Mouse (Mus musculus) lung, embryonic 15.5 days (tissue): ENCODE results near the gene Epm2aip1. TPM values are rescaled to one million over a fixed set of nuclear protein-coding genes. Genes with fewer than 3 reads are reported as not detected.

Source experiments
- ATAC-seq: fragments of 200-750 bp; cut with Nextera tagmentation; 2 replicates; pipeline ENCODE4 v1.8.0; 2017; ENCODE audit warnings: moderate number of reproducible peaks, borderline replicate concordance; ENCODE audit not compliant: low FRiP score, low TSS enrichment; ENCODE audit errors: extremely low read depth
- H3K27ac ChIP-seq: fragments of 300-500 bp; sonication (generic); 2 replicates; pipeline ENCODE4 v1.5.1; 2015; ENCODE audit warnings: moderate library complexity, mild to moderate bottlenecking, inconsistent platforms
- H3K27me3 ChIP-seq: fragments of 300-500 bp; sonication (generic); 2 replicates; pipeline ENCODE4 v1.6.1; 2015; ENCODE audit warnings: inconsistent platforms
- H3K36me3 ChIP-seq: fragments of 300-500 bp; sonication (generic); 2 replicates; pipeline ENCODE4 v1.6.1; 2015; ENCODE audit warnings: inconsistent platforms
- H3K4me1 ChIP-seq: fragments of 300-500 bp; sonication (generic); 2 replicates; pipeline ENCODE4 v1.6.1; 2015; ENCODE audit warnings: inconsistent platforms
- H3K4me2 ChIP-seq: fragments of 300-500 bp; sonication (generic); 2 replicates; pipeline ENCODE4 v1.6.1; 2015; ENCODE audit warnings: inconsistent platforms, mild to moderate bottlenecking, moderate library complexity
- H3K4me3 ChIP-seq: fragments of 300-500 bp; sonication (generic); 2 replicates; pipeline ENCODE4 v1.5.1; 2015; ENCODE audit warnings: mild to moderate bottlenecking, inconsistent platforms
- H3K9ac ChIP-seq: fragments of 300-500 bp; sonication (generic); 2 replicates; pipeline ENCODE4 v1.6.1; 2015; ENCODE audit warnings: inconsistent platforms
- H3K9me3 ChIP-seq: fragments of 300-500 bp; sonication (generic); 2 replicates; pipeline ENCODE4 v1.6.1; 2016; ENCODE audit warnings: inconsistent platforms
- WGBS: fragments of 180-500 bp; shearing (Covaris S2); methylation state at CpG from one replicate; pipeline ENCODE4 v1.1.7; 2015; 5-methylcytosine and 5-hydroxymethylcytosine counted together
- polyA plus RNA-seq: library from polyadenylated mRNA; unstranded; fragments of >200 nt; fragmentation: Nextera tagmentation; extraction: Ambion mirVana; gene quantifications from 2 replicates; pipeline ENCODE4 v1.2.1, GENCODE M21; 2015

Gene Epm2aip1
- polyA plus RNA-seq, result 22.4 and 24.6 TPM in 2 replicates

GRCm38 (mm10) chr9:111271434-111272160 lies at the start of gene Epm2aip1, which contains the start of gene Mlh1:
TSS of gene Epm2aip1 (plus strand) at chr9:111271929.
TSS of gene Mlh1 (minus strand) at chr9:111271791.
- no peaks in the 10 kb centered on the region for H3K9me3 ChIP-seq
- H3K27ac ChIP-seq, result peak within 1 kb of the TSS; percentile 95
- peaks cover 40% of the 10 kb centered on the region for H3K4me1 ChIP-seq
- under 1% methylated on average over 64 of the region's 64 CpGs for WGBS
- peaks cover 18% of the 10 kb centered on the region for H3K36me3 ChIP-seq
- peak within 1 kb of the TSS; percentile 86 for H3K9ac ChIP-seq
- H3K4me2 ChIP-seq, result peak within 1 kb of the TSS; percentile 65
- peak; percentile 99 for ATAC-seq
- peak within 1 kb of the TSS; percentile 79 for H3K4me3 ChIP-seq
- H3K27me3 ChIP-seq, result no peaks in the 10 kb centered on the region

- no peaks in the 10 kb centered on the region for H3K9me3 ChIP-seq
- H3K4me3 ChIP-seq, result no peak overlapping the region
- no peaks in the 10 kb centered on the region for H3K4me1 ChIP-seq
- H3K9ac ChIP-seq, result no peak overlapping the region
- no peak for ATAC-seq
- no peak overlapping the region for H3K4me2 ChIP-seq
- WGBS, result 89% methylated on average over 5 of the region's 5 CpGs
- peaks cover 58% of the 10 kb centered on the region for H3K36me3 ChIP-seq
- no peaks in the 10 kb centered on the region for H3K27me3 ChIP-seq
- H3K27ac ChIP-seq, result no peak overlapping the region
These were observed 48.3 kb upstream of the Epm2aip1 start for GRCm38 (mm10) chr9:111223406-111223805.

- WGBS, result 66% methylated on average over 5 of the region's 5 CpGs
- H3K4me1 ChIP-seq, result no peaks in the 10 kb centered on the region
- no peaks in the 10 kb centered on the region for H3K9me3 ChIP-seq
- H3K4me3 ChIP-seq, result no peak overlapping the region
- peaks cover 63% of the 10 kb centered on the region for H3K36me3 ChIP-seq
- H3K9ac ChIP-seq, result no peak overlapping the region
- no peak for ATAC-seq
- H3K4me2 ChIP-seq, result no peak overlapping the region
- H3K27me3 ChIP-seq, result no peaks in the 10 kb centered on the region
- no peak overlapping the region for H3K27ac ChIP-seq
These were observed 43.3 kb upstream of the Epm2aip1 start for GRCm38 (mm10) chr9:111228446-111228845.

- H3K4me1 ChIP-seq, result no peaks in the 10 kb centered on the region
- H3K9ac ChIP-seq, result no peak overlapping the region
- WGBS, result 85% methylated on average over 9 of the region's 9 CpGs
- H3K4me2 ChIP-seq, result no peak overlapping the region
- peaks cover 67% of the 10 kb centered on the region for H3K36me3 ChIP-seq
- H3K4me3 ChIP-seq, result no peak overlapping the region
- no peaks in the 10 kb centered on the region for H3K9me3 ChIP-seq
- H3K27me3 ChIP-seq, result no peaks in the 10 kb centered on the region
- no peak for ATAC-seq
- no peak overlapping the region for H3K27ac ChIP-seq
These were observed 37.0 kb upstream of the Epm2aip1 start for GRCm38 (mm10) chr9:111234701-111235100.

GRCm38 (mm10) chr9:111237726-111238125 lies 34.0 kb upstream of the Epm2aip1 start:
- no peak overlapping the region for H3K4me3 ChIP-seq
- H3K4me1 ChIP-seq, result no peaks in the 10 kb centered on the region
- no peaks in the 10 kb centered on the region for H3K27me3 ChIP-seq
- ATAC-seq, result no peak
- no peaks in the 10 kb centered on the region for H3K9me3 ChIP-seq
- H3K4me2 ChIP-seq, result no peak overlapping the region
- H3K9ac ChIP-seq, result no peak overlapping the region
- H3K36me3 ChIP-seq, result peaks cover 73% of the 10 kb centered on the region
- no peak overlapping the region for H3K27ac ChIP-seq

GRCm38 (mm10) chr9:111239821-111240220 lies 31.9 kb upstream of the Epm2aip1 start:
- H3K27me3 ChIP-seq, result no peaks in the 10 kb centered on the region

GRCm38 (mm10) chr9:111243384-111243783 lies 28.3 kb upstream of the Epm2aip1 start:
- H3K36me3 ChIP-seq, result peaks cover 55% of the 10 kb centered on the region
- H3K27me3 ChIP-seq, result no peaks in the 10 kb centered on the region
- no peaks in the 10 kb centered on the region for H3K9me3 ChIP-seq
- H3K4me3 ChIP-seq, result no peak overlapping the region
- no peak overlapping the region for H3K4me2 ChIP-seq
- H3K9ac ChIP-seq, result no peak overlapping the region
- 91% methylated on average over 6 of the region's 6 CpGs for WGBS
- ATAC-seq, result no peak
- H3K27ac ChIP-seq, result no peak overlapping the region
- no peaks in the 10 kb centered on the region for H3K4me1 ChIP-seq

More at GRCm38 (mm10) chr9:111239821-111240220, 31.9 kb upstream of the Epm2aip1 start:
- no peaks in the 10 kb centered on the region for H3K9me3 ChIP-seq
- H3K4me2 ChIP-seq, result no peak overlapping the region
- no peak overlapping the region for H3K9ac ChIP-seq
- ATAC-seq, result no peak
- no peak overlapping the region for H3K4me3 ChIP-seq
- WGBS, result 83% methylated on average over 4 of the region's 4 CpGs
- no peaks in the 10 kb centered on the region for H3K4me1 ChIP-seq
- H3K27ac ChIP-seq, result no peak overlapping the region
- H3K36me3 ChIP-seq, result peaks cover 63% of the 10 kb centered on the region

GRCm38 (mm10) chr9:111245546-111245945 lies 26.2 kb upstream of the Epm2aip1 start:
- Histone ChIP-seq H3K27ac (no peak overlapping the region), H3K4me2 (no peak overlapping the region), H3K9ac (no peak overlapping the region), H3K4me3 (no peak overlapping the region), H3K4me1 (no peaks in the 10 kb centered on the region), H3K9me3 (no peaks in the 10 kb centered on the region), H3K36me3 (peaks cover 54% of the 10 kb centered on the region), H3K27me3 (no peaks in the 10 kb centered on the region)
- ATAC-seq, result no peak
- 72% methylated on average over 6 of the region's 6 CpGs for WGBS

GRCm38 (mm10) chr9:111247682-111248246 lies 24.0 kb upstream of the Epm2aip1 start:
- Histone ChIP-seq H3K36me3 (peaks cover 61% of the 10 kb centered on the region), H3K27me3 (no peaks in the 10 kb centered on the region), H3K4me2 (no peak overlapping the region), H3K9ac (no peak overlapping the region), H3K9me3 (no peaks in the 10 kb centered on the region), H3K4me3 (no peak overlapping the region), H3K27ac (no peak overlapping the region), H3K4me1 (no peaks in the 10 kb centered on the region)
- ATAC-seq, result no peak
- 72% methylated on average over 3 of the region's 3 CpGs for WGBS

- no peaks in the 10 kb centered on the region for H3K27me3 ChIP-seq
- no peak overlapping the region for H3K4me2 ChIP-seq
- ATAC-seq, result no peak
- no peaks in the 10 kb centered on the region for H3K9me3 ChIP-seq
- no peak overlapping the region for H3K4me3 ChIP-seq
- H3K36me3 ChIP-seq, result peaks cover 76% of the 10 kb centered on the region
- 50% methylated on average over 7 of the region's 7 CpGs for WGBS
- H3K27ac ChIP-seq, result no peak overlapping the region
- no peaks in the 10 kb centered on the region for H3K4me1 ChIP-seq
- H3K9ac ChIP-seq, result no peak overlapping the region
These were observed 19.4 kb upstream of the Epm2aip1 start for GRCm38 (mm10) chr9:111252161-111252869.

- 35% methylated on average over 1 of the region's 1 CpGs for WGBS
- Histone ChIP-seq H3K9ac (no peak overlapping the region), H3K36me3 (peaks cover 50% of the 10 kb centered on the region), H3K27ac (no peak overlapping the region), H3K4me3 (no peak overlapping the region), H3K27me3 (no peaks in the 10 kb centered on the region), H3K9me3 (no peaks in the 10 kb centered on the region), H3K4me2 (no peak overlapping the region), H3K4me1 (no peaks in the 10 kb centered on the region)
- no peak for ATAC-seq
These were observed 11.3 kb upstream of the Epm2aip1 start for GRCm38 (mm10) chr9:111260360-111260985.
